Comparison of ENCODE assay signal across 10 mouse cellular contexts in the genomic region with DNA sequence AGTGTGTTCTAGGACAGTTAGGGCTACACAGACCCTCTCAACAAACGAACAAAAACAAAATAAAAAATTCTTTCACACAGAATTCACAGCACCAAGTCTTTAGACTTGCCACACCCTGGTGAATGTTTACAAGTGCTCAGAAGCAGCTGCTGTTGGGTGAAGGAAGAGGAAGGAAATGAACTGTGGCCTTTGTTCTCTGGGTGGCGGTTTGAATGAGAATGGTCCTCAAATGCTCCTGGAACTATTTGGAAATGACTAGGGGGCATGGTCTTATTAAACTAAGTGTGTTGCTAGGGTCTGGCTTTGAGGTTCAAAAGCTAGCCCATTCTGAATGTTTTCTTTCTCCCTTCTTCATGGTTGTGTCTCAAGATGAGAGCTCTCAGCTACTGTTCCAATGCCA. TPM values are rescaled to one million over a fixed set of nuclear protein-coding genes. Genes with fewer than 3 reads are reported as not detected.
DNase-seq lines count a peak whose midpoint lies in the region; ATAC-seq and TF ChIP-seq lines count a peak whose summit lies in the region.
"Had no signal": no experiment of that assay in that cellular context is flagged by ENCODE, and none has a peak within 500 bp of the region (broad histone marks: within the 10 kb centered on the region; RNA-seq: fewer than 3 reads in every experiment).

No protein-coding gene starts in this region.

- H3K9me3 ChIP-seq in liver, postnatal 0 days (ENCODE audit: low read length): no peaks in the 10 kb centered on the region
- H3K9me3 ChIP-seq in liver, embryonic 11.5 days (ENCODE audit: control insufficient read depth, low read length): no peaks in the 10 kb centered on the region
- H3K9me3 ChIP-seq in intestine, postnatal 0 days (ENCODE audit: control insufficient read depth): no peaks in the 10 kb centered on the region
- H3K9me3 ChIP-seq: embryonic facial prominence, embryonic 13.5 days; liver, embryonic 13.5 days had no signal

- no peak overlapping the region for H3K4me3 ChIP-seq in liver, postnatal 0 days (ENCODE audit: low read depth, low read length)
- no peak overlapping the region for H3K4me3 ChIP-seq in liver, embryonic 11.5 days (ENCODE audit: low read depth, low read length)
- H3K4me3 ChIP-seq in intestine, postnatal 0 days (ENCODE audit: low read depth, low read length): no peak overlapping the region
- H3K4me3 ChIP-seq: embryonic facial prominence, embryonic 13.5 days; liver, embryonic 13.5 days had no signal

- peak overlapping the region; percentile 67 for H3K27ac ChIP-seq in liver, postnatal 0 days (ENCODE audit: low read depth)
- H3K27ac ChIP-seq in liver, embryonic 11.5 days (ENCODE audit: low read depth, low read length): no peak overlapping the region
- peak overlapping the region; percentile 60; the same call in 1 of the 2 replicates for H3K27ac ChIP-seq in intestine, postnatal 0 days (ENCODE audit: low read depth, low read length)
- H3K27ac ChIP-seq: embryonic facial prominence, embryonic 13.5 days; liver, embryonic 13.5 days had no signal

- H3K9ac ChIP-seq in liver, postnatal 0 days (replicated peaks): no peak overlapping the region
- no peak overlapping the region for H3K9ac ChIP-seq in liver, embryonic 11.5 days (ENCODE audit: low read depth, low read length)
- H3K9ac ChIP-seq in intestine, postnatal 0 days (ENCODE audit: low read depth, low read length): no peak overlapping the region
- H3K9ac ChIP-seq: embryonic facial prominence, embryonic 13.5 days; liver, embryonic 13.5 days had no signal

- no peaks in the 10 kb centered on the region for H3K36me3 ChIP-seq in liver, postnatal 0 days (replicated peaks; ENCODE audit: insufficient read depth, low read length)
- H3K36me3 ChIP-seq in liver, embryonic 11.5 days (ENCODE audit: control insufficient read depth, insufficient read depth, low read length): no peaks in the 10 kb centered on the region
- no peaks in the 10 kb centered on the region for H3K36me3 ChIP-seq in intestine, postnatal 0 days (ENCODE audit: control insufficient read depth, insufficient read depth)
- H3K36me3 ChIP-seq: embryonic facial prominence, embryonic 13.5 days; liver, embryonic 13.5 days had no signal

- H3K27me3 ChIP-seq in liver, postnatal 0 days (ENCODE audit: insufficient read depth, low read length): no peaks in the 10 kb centered on the region
- H3K27me3 ChIP-seq in liver, embryonic 11.5 days (replicated peaks; ENCODE audit: control insufficient read depth, insufficient read depth, low read length): no peaks in the 10 kb centered on the region
- H3K27me3 ChIP-seq in intestine, postnatal 0 days (replicated peaks; ENCODE audit: control insufficient read depth, insufficient read depth, low read length): no peaks in the 10 kb centered on the region
- H3K27me3 ChIP-seq: embryonic facial prominence, embryonic 13.5 days; liver, embryonic 13.5 days; Patski had no signal

- H3K4me1 ChIP-seq in liver, postnatal 0 days (ENCODE audit: insufficient read depth): 0 out of 2 replicates have a peak, but pooled peaks cover 2% of the 10 kb centered on the region
- H3K4me1 ChIP-seq in liver, embryonic 11.5 days (replicated peaks; ENCODE audit: control insufficient read depth, insufficient read depth, low read length): no peaks in the 10 kb centered on the region; the same call in 1 of the 2 replicates
- no peaks in the 10 kb centered on the region for H3K4me1 ChIP-seq in intestine, postnatal 0 days (replicated peaks; ENCODE audit: control insufficient read depth, insufficient read depth, low read length)
- H3K4me1 ChIP-seq: embryonic facial prominence, embryonic 13.5 days had no signal

- no peak for TF ChIP-seq CTCF in liver, postnatal 0 days (IDR thresholded peaks at IDR 0.05; ENCODE audit: low read depth)
- no peak for TF ChIP-seq CTCF in intestine, postnatal 0 days (IDR thresholded peaks at IDR 0.05; ENCODE audit: low read depth)

- 0 out of 2 replicates have a peak, but pooled peaks have one; percentile 25 for ATAC-seq in liver, postnatal 0 days
- no peak for ATAC-seq in liver, embryonic 11.5 days (replicated peaks; ENCODE audit: low FRiP score)
- ATAC-seq in intestine, postnatal 0 days: peak; percentile 37; the same call in 1 of the 2 replicates
- ATAC-seq: Patski had no signal

- no peak for DNase-seq in liver, postnatal 0 days
- DNase-seq in liver, embryonic 11.5 days (ENCODE audit: low spot score): no peak
- peak; percentile 92 for DNase-seq in R1 (ENCODE audit: low read depth, low spot score)
- DNase-seq in thymus, postnatal 14 days: peak; percentile 60
- no peak for DNase-seq in testis, postnatal 14 days (ENCODE audit: low spot score)
- no peak for DNase-seq in layer of hippocampus, adult 18-20 months (ENCODE audit: low spot score in 2 of 2)
- DNase-seq: liver, embryonic 13.5 days had no signal

- no peak for TF ChIP-seq EP300 in liver, postnatal 0 days (IDR thresholded peaks at IDR 0.05; ENCODE audit: low read depth)

- 38% methylated on average over 2 of the region's 2 CpGs for WGBS in liver, postnatal 0 days (ENCODE audit: insufficient replicate concordance)
- 66% methylated on average over 2 of the region's 2 CpGs for WGBS in liver, embryonic 11.5 days
- WGBS in intestine, postnatal 0 days: 32% methylated on average over 2 of the region's 2 CpGs

- H3K4me2 ChIP-seq in liver, postnatal 0 days (ENCODE audit: low read depth, low read length): no peak overlapping the region
- no peak overlapping the region for H3K4me2 ChIP-seq in liver, embryonic 11.5 days
- H3K4me2 ChIP-seq in intestine, postnatal 0 days (replicated peaks; ENCODE audit: low read depth): no peak overlapping the region
- H3K4me2 ChIP-seq: embryonic facial prominence, embryonic 13.5 days; liver, embryonic 13.5 days had no signal

RNA-seq across cellular contexts. Expression of gene Zdhhc20, which starts 18.4 kb away (rescaled TPM):
- polyA plus RNA-seq in liver, postnatal 0 days (2015; fragmentation: Nextera tagmentation; extraction: Ambion mirVana): 10.0 and 12.9 TPM in 2 replicates
- polyA plus RNA-seq in liver, embryonic 11.5 days (2014; fragmentation: Nextera tagmentation; extraction: Ambion mirVana): 31.1 and 32.2 TPM in 2 replicates
- polyA plus RNA-seq in intestine, postnatal 0 days (2015; fragmentation: Nextera tagmentation; extraction: Ambion mirVana): 28.8 and 32.8 TPM in 2 replicates
- 10 to 100 TPM; 45.1 to 48.4 TPM for total RNA-seq in layer of hippocampus, adult 18-20 months (2021)

Comparison
In these comparisons a context has a peak if more than half of its experiments do, and no peak if none do; other contexts are left out.
1. DNase-seq: peak in R1 (single experiment) and thymus, postnatal 14 days (single experiment); none in liver, postnatal 0 days (single experiment), liver, embryonic 11.5 days (single experiment), testis, postnatal 14 days (single experiment) and layer of hippocampus, adult 18-20 months (0 of 2).